Mouse (Mus musculus) right cerebral cortex, postnatal 25 days (tissue): ENCODE data around the gene 1700001F09Rik.
"Not testable (repeated sequence)": the region's sequence is repeated elsewhere in the genome, so short reads cannot be mapped to it uniquely, and the experiment has no call there.

Experiments used
- DNase-seq: peaks from one replicate; pipeline ENCODE4 v3.0.0; 2022

Gene 1700001F09Rik

DNA sequence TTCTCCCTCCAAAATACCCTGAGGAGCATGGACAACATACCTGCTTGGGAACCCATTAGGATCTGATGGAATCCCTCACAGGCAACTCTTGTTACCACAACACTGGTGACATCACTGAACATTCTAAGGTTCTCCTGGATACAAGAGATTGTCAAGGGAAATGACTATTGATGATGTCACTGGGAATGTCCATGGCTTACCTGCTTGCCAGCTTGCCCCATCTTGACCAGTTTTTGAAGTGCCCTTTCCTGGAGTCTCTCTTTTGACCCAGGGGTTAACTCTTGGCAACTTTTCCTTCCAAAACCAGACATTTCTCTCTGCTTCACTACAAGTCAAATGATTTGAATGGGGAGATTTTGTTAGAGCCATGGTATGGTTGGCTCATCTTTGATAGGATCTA is at the start of gene 1700001F09Rik:
Gene 1700001F09Rik (minus strand): TSS at position 101 of the 400 bp plus-strand sequence.
- not testable (repeated sequence) for DNase-seq

DNA sequence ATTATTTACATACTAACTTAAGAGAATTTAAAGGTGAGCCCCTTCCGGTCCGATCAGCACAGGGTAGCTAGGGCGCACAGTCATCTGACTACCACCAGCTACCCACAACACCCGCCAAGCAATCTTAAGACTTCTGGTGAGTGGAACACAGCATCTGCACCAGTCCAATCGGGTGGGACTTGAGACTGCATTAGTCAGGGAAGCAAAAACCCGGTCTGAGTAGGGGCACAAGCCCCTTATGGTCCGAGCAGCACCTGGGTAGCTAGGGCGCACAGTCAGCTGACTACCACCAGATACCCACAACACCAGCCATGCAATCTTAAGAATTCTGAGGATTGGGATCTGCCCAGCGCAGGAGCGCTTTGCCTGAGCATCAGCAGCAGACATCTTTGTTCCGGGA is 14.1 kb upstream of the 1700001F09Rik start:
- not testable (repeated sequence) for DNase-seq

DNA sequence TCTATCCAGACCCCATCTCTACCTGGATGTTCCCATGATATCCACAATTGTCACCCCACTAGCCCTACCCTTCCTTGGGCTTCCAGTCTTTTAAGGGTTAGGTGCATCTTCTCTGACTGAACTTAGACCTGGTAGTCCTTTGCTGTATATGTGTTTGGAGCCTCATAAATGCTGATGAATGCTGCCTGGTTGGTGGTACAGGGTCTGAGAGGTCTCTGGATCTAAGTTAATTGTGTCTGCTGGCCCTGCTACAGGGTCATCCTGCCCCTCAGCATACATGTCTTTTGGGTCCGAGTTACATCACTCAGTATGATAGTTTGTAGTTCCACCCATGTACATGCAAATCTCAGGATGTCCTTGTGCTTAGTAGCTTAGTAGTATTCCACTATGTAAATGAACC is 11.6 kb upstream of the 1700001F09Rik start:
- not testable (repeated sequence) for DNase-seq

DNA sequence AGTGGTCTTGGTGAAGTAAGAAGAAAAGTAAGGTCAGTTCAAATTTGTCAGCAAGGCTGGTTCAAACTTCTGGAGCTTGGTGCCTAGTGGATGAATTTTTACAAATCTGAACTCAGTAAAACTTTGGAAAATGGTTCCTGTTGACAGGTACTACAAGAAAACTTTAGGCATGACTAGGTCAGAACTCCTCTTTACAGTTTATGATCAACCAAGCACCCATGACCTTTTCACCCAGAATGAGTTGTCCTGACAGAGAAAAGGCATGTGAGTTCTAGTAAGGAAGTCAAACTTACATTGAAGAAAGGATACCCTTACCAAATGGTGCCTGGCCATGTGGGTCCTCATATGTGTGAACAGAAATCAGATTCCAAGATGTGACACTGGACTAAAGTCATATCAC is 9.9 kb upstream of the 1700001F09Rik start:
- DNase-seq: not testable (repeated sequence)

DNA sequence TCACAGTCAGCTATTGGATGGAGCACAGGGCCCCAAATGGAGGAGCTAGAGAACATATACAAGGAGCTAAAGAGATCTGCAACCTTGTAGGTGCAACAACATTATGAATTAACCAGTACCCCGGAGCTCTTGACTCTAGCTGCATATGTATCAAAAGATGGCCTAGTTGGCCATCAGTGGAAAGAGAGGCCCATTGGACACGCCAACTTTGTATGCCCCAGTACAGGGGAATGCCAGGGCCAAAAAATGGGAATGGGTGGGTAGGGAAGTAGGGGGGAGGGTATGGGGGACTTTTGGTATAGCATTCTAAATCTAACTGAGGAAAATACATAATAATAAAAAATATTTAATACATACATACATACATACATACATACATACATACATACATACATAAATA is 5.3 kb upstream of the 1700001F09Rik start:
- not testable (repeated sequence) for DNase-seq

DNA sequence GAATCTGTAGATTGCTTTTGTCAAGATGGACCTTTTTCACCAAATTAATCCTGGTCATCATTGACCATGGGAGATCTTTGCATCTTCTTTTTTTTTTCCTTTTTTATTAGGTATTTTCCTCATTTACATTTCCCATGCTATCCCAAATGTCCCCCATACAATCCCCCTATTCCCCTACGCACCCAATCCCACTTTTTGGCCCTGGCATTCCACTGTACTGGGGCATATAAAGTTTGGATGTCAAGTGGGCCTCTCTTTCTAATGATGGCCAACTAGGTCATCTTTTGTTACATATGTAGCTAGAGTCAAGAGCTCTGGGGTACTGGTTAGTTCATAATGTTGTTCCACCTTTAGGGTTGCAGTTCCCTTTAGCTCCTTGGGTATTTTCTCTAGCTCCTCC is 10.0 kb downstream of the 1700001F09Rik start:
- DNase-seq: not testable (repeated sequence)

DNA sequence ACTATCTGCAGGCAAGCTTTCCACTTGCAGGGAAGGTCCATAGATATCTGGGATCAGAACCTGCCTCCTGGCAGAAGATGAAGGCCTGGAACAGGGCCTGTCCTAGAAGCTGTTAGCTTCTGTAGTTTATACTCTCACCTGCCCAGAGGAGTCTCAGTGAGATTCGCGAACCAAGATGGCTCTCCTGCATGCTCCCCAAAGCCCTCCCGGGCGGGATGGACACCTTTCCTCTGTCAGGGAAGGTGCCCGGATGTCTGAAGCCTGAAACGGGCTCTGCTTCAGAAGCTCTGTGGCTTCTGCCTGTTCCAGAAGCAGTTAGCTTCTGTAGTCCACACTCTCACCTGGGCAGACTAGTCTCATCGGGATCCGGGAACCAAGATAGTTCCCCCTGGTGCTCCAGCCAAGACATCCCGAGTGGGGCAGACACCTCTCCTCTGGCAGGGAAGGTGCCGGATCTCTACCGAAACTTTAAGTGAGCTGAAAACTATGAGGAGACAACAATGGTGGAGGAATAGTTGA is 16.2 kb downstream of the 1700001F09Rik start:
- DNase-seq: not testable (repeated sequence)

DNA sequence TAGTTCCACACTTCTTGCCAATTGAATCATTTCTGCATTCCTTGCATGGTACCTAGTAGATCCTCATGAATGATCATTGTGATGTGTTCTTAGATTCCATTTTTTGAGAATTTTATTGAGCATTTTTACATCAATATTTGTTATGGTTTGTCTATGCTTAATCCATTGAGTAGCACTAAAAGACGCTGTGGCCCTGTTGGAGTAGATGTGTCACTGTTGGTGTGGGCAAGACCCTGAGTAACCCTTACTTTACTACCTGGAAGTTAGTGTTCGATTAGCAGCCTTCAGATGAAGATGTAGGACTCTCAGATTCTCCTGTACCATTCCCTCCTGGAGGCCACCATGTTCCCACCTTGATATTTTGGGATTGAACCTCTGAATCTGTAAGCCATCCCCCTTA is 19.0 kb downstream of the 1700001F09Rik start:
- DNase-seq: not testable (repeated sequence)

DNA sequence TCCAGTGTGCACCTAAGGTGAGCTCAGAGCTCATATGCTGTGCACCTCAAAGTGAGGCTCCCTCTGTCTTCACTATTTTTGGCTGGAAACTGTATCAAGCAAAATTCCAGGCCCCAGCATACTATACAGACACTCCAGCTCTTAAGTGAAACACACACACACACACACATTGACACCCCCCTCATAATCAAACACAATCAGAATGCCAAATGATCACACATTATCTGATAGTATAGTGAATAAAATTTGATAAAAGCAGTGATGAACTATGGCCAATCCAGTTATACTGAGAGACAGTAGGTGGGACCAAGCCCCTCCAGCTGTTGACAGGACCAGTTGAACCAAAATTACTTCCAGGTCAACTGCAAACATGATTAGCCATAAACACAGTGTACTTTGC is 28.1 kb downstream of the 1700001F09Rik start:
- DNase-seq: not testable (repeated sequence)

DNA sequence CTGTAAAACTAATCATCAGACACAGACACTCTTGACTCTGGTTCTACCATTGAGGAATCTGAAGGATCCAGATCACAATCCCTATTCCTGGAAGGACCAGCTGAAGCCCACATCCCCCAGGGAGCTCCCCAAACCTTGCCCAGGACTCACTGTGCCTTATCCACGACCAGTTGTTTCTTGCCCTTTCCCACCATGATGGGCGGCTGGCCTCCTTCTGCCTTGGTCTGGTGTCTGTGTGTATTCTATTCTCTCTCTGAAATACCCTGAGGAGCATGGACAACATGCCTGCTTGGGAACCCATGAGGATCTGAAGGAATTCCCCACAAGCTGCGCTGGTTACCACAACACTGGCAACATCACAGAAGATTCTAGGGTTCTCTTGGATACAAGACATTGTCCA is 54.1 kb downstream of the 1700001F09Rik start, which contains the start of gene Gm8127:
Gene Gm8127 (minus strand): TSS at position 330 of the 400 bp plus-strand sequence.
- not testable (repeated sequence) for DNase-seq
